Mouse (Mus musculus): ENCODE data around the gene Ifit1bl2. TPM values are rescaled to one million over a fixed set of nuclear protein-coding genes. Genes with fewer than 3 reads are reported as not detected.
"Not testable (repeated sequence)": the region's sequence is repeated elsewhere in the genome, so short reads cannot be mapped to it uniquely, and the experiment has no call there.

Ifit1bl2 gene
- total and polyA plus RNA-seq, 3 experiments: 0.16 TPM; not detected in 2

DNA sequence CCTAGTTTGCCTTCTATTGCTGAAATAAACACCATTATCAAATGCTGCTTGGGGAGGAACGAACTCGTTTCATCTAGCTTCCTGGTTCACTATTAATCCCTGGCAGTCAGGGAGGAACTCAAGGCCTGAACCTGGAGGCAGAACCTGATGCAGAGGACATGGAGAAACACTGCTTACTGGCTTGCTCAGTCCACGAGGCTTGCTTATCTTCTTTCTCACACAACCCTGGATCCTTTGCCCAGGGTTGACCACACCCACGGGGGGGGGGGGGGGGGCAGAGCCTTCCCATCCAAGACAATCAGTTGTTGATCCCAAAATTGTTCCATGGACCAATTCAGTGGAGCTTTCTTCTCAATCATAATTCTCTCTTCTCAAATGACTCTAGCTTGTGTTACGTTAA, 22.2 kb upstream of the Ifit1bl2 start:
- Histone ChIP-seq H3K4me1 (ENCODE audit: insufficient read depth, low read depth, low read length) (peaks cover 12% of the 10 kb centered on the region), H3K27me3 (ENCODE audit: insufficient read depth, low read length) (0 out of 2 replicates have a peak, but pooled peaks cover 5% of the 10 kb centered on the region), H3K9me3 (replicated peaks) (no peaks in the 10 kb centered on the region), H3K4me3 (ENCODE audit: low read depth, low read length) (no peak overlapping the region), H3K36me3 (replicated peaks) (no peaks in the 10 kb centered on the region)
- DNase-seq (ENCODE audit: low spot score) (no peak), ATAC-seq (ENCODE audit: extremely low read depth, insufficient number of reproducible peaks, low FRiP score, poor library complexity, severe bottlenecking) (no peak)
- no peak for TF ChIP-seq GATA2 (IDR thresholded peaks at IDR 0.05; ENCODE audit: borderline replicate concordance, low read depth, low read length)
- no peak for TF ChIP-seq POLR2AphosphoS5 (IDR thresholded peaks at IDR 0.05; ENCODE audit: insufficient replicate concordance, low read depth, low read length)

DNA sequence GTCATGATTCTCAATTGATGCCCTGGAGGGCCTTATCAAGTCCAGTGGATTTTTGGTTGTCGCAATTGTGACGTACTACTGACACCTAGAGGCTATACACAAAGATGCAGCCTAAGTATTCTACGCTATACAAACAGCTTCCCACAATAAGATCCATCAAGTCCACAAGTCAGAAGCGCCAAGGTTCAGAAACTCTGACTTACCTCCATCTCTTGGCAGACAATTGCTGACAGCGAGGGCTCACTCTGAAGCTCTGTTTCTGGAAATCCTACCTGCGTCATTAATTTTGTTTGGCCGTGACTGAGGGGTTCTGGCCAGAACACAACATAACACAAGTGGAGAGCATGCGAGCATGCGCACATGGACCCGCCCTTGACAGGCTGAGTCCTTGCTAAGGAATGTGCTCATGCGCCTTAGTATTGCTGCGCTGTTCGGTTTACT, 21.5 kb upstream of the Ifit1bl2 start:
- TF ChIP-seq TAL1 (conservative IDR thresholded peaks at IDR 0.05; ENCODE audit: low read depth, low read length): no peak
- no peak for TF ChIP-seq POLR2AphosphoS5 (IDR thresholded peaks at IDR 0.05; ENCODE audit: insufficient replicate concordance, low read depth, low read length)
- no peak; the same call in 1 of the 2 replicates for TF ChIP-seq CTCF (IDR thresholded peaks at IDR 0.05; ENCODE audit: low read depth, low read length)
- no peak for TF ChIP-seq GATA1 (IDR thresholded peaks at IDR 0.05; ENCODE audit: borderline replicate concordance, low read length)
- no peak for TF ChIP-seq GATA2 (IDR thresholded peaks at IDR 0.05; ENCODE audit: borderline replicate concordance, low read depth, low read length)
- H3K27me3 ChIP-seq (ENCODE audit: insufficient read depth, low read length): 0 out of 2 replicates have a peak, but pooled peaks cover 5% of the 10 kb centered on the region
- ATAC-seq (ENCODE audit: extremely low read depth, insufficient number of reproducible peaks, low FRiP score, poor library complexity, severe bottlenecking) (peak; percentile 54; the same call in 1 of the 2 replicates), DNase-seq (ENCODE audit: low spot score) (no peak)
- H3K4me3 ChIP-seq (ENCODE audit: low read depth, low read length): peak overlapping the region; percentile 17; the same call in 1 of the 2 replicates
- H3K4me1 ChIP-seq (ENCODE audit: insufficient read depth, low read depth, low read length): peaks cover 16% of the 10 kb centered on the region
- no peaks in the 10 kb centered on the region for H3K36me3 ChIP-seq (replicated peaks)
- no peaks in the 10 kb centered on the region for H3K9me3 ChIP-seq (replicated peaks)

DNA sequence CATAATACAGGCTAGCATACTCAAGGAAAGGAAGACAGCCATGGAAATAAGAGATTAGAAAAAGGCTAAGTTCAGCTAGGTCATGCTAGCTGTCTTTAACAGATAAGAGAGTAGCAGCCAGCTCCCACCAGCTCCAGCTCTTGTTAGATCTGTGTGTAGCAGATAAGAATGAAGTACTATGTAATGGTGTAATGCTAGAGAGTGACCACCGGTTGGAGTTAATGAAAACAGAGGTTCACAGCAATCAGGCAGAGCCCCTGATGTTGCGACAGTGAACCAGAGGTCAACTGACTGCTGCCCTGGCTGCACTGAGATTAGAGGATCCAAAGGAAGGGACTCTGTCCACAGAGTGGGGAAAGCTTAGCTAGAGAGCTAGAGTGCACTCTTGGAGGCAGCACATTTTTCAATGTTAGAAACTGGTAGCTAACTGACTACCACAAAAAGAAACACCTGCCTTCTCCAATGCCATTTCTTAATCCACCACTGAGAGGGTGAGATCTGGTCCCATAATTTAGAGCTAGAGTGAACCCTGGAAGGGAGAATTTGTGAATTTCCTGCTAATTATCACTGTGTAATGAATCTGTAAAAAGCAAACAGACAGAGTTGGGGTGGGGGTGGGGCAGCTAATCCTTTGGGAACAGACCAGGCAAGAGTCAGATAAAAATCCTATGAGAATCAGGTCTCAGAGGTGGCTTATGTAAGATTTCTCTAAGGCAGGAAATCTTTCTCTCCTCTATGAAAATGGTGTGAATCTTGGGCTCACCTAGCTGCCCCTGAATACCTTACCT, 16.2 kb upstream of the Ifit1bl2 start:
- no peaks in the 10 kb centered on the region for H3K36me3 ChIP-seq (replicated peaks)
- no peak overlapping the region; the same call in 1 of the 2 replicates for H3K4me3 ChIP-seq (ENCODE audit: low read depth, low read length)

DNA sequence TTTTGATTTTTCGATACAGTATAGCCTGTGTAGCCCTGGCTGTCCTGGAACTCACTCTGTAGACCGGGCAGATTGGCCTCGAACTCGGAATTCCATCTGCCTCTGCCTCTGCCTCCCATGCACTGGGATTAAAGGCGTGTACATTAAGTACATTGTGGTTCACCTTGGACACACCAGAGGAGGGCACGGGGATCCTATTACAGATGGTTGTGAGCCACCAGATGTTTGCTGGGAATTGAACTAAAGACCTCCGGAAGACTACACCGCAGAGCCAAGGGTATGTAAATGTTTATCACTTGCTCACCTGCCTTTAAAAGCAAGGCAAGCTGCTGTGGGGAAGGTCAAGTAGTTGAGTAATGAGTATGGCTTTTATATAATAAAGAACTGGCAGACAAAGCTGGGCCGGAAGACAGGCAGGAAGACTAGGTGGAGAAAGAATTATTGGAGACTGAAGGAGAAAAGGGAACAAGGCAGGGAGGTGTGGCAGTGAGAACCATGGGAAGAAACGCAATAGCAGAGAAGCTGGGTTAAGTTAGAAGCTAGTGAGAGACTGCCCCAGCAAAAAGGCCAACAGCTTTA, 14.8 kb upstream of the Ifit1bl2 start:
- TF ChIP-seq GATA1 (IDR thresholded peaks at IDR 0.05; ENCODE audit: borderline replicate concordance, low read length) (no peak), GATA2 (IDR thresholded peaks at IDR 0.05; ENCODE audit: borderline replicate concordance, low read depth, low read length) (no peak), CTCF (IDR thresholded peaks at IDR 0.05; ENCODE audit: low read depth, low read length) (no peak), TAL1 (conservative IDR thresholded peaks at IDR 0.05; ENCODE audit: low read depth, low read length) (no peak), POLR2AphosphoS5 (IDR thresholded peaks at IDR 0.05; ENCODE audit: insufficient replicate concordance, low read depth, low read length) (no peak)
- H3K27me3 ChIP-seq (ENCODE audit: insufficient read depth, low read length): 0 out of 2 replicates have a peak, but pooled peaks cover 3% of the 10 kb centered on the region
- H3K9me3 ChIP-seq (replicated peaks): no peaks in the 10 kb centered on the region
- H3K4me3 ChIP-seq (ENCODE audit: low read depth, low read length): no peak overlapping the region
- peaks cover 32% of the 10 kb centered on the region for H3K4me1 ChIP-seq (ENCODE audit: insufficient read depth, low read depth, low read length)
- no peaks in the 10 kb centered on the region for H3K36me3 ChIP-seq (replicated peaks)
- DNase-seq (ENCODE audit: low spot score): no peak
- ATAC-seq (ENCODE audit: extremely low read depth, insufficient number of reproducible peaks, low FRiP score, poor library complexity, severe bottlenecking): no peak

More for the DNA sequence above, 16.2 kb upstream of the Ifit1bl2 start:
- Histone ChIP-seq H3K9me3 (replicated peaks) (no peaks in the 10 kb centered on the region), H3K27me3 (ENCODE audit: insufficient read depth, low read length) (0 out of 2 replicates have a peak, but pooled peaks cover 3% of the 10 kb centered on the region), H3K4me1 (ENCODE audit: insufficient read depth, low read depth, low read length) (peaks cover 28% of the 10 kb centered on the region)
- no peak for TF ChIP-seq CTCF (IDR thresholded peaks at IDR 0.05; ENCODE audit: low read depth, low read length)
- no peak for TF ChIP-seq GATA1 (IDR thresholded peaks at IDR 0.05; ENCODE audit: borderline replicate concordance, low read length)
- no peak for TF ChIP-seq POLR2AphosphoS5 (IDR thresholded peaks at IDR 0.05; ENCODE audit: insufficient replicate concordance, low read depth, low read length)
- TF ChIP-seq GATA2 (IDR thresholded peaks at IDR 0.05; ENCODE audit: borderline replicate concordance, low read depth, low read length): no peak
- peak; percentile 95 for TF ChIP-seq TAL1 (conservative IDR thresholded peaks at IDR 0.05; ENCODE audit: low read depth, low read length)
- DNase-seq (ENCODE audit: low spot score) (peak; percentile 42), ATAC-seq (ENCODE audit: extremely low read depth, insufficient number of reproducible peaks, low FRiP score, poor library complexity, severe bottlenecking) (peak; percentile 96)

DNA sequence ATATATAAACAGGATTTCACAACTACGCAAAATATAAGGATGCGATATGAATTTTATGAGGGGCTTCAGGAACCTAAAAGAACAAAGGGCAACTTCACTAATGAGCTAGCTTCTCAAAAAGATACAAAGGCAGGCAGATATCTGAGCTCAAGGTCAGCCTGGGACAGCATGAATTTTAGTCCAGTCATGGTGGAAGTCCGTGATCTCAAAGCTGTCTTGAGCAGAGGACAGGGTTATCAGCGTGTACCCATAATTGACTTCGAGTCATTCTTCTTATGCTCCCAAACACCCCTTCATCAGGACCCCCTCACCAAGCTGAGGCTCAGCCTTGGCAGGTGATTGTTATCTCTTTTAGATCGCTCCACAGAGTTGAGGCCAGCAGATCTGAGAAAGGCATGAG, 10.5 kb upstream of the Ifit1bl2 start:
- H3K4me1 ChIP-seq (ENCODE audit: insufficient read depth, low read depth, low read length): peaks cover 13% of the 10 kb centered on the region
- no peak for DNase-seq (ENCODE audit: low spot score)

DNA sequence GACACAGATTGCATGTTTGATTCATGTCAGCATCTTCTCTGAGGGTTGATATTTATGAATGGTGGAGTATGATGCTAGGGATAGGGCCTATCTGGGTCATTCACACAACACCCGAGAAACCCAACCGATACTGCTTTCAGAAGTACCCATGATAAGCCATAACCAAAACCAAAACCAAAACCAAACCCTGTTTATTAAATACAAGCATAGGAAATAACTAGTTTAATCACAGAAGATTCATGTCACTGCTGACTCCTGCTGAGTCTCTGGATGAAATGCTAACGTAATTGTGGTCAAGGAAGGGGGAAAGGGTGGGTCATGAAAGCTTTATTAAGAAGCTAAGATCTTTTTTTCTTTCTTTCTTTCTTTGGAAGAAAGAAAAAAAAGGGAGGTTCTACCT, 9.7 kb upstream of the Ifit1bl2 start:
- DNase-seq (ENCODE audit: low spot score) (no peak), ATAC-seq (ENCODE audit: extremely low read depth, insufficient number of reproducible peaks, low FRiP score, poor library complexity, severe bottlenecking) (no peak)
- peaks cover 20% of the 10 kb centered on the region for H3K27me3 ChIP-seq (ENCODE audit: insufficient read depth, low read length)
- no peaks in the 10 kb centered on the region for H3K9me3 ChIP-seq (replicated peaks)
- peaks cover 5% of the 10 kb centered on the region for H3K4me1 ChIP-seq (ENCODE audit: insufficient read depth, low read depth, low read length)
- no peaks in the 10 kb centered on the region for H3K36me3 ChIP-seq (replicated peaks)
- no peak overlapping the region for H3K4me3 ChIP-seq (ENCODE audit: low read depth, low read length)
- TF ChIP-seq TAL1 (conservative IDR thresholded peaks at IDR 0.05; ENCODE audit: low read depth, low read length): no peak
- TF ChIP-seq GATA1 (IDR thresholded peaks at IDR 0.05; ENCODE audit: borderline replicate concordance, low read length): no peak
- TF ChIP-seq CTCF (IDR thresholded peaks at IDR 0.05; ENCODE audit: low read depth, low read length): no peak
- TF ChIP-seq GATA2 (IDR thresholded peaks at IDR 0.05; ENCODE audit: borderline replicate concordance, low read depth, low read length): no peak
- TF ChIP-seq POLR2AphosphoS5 (IDR thresholded peaks at IDR 0.05; ENCODE audit: insufficient replicate concordance, low read depth, low read length): no peak

More for the DNA sequence above, 10.5 kb upstream of the Ifit1bl2 start:
- Histone ChIP-seq H3K27me3 (ENCODE audit: insufficient read depth, low read length) (peaks cover 19% of the 10 kb centered on the region; the same call in 1 of the 2 replicates), H3K4me3 (ENCODE audit: low read depth, low read length) (no peak overlapping the region), H3K9me3 (replicated peaks) (no peaks in the 10 kb centered on the region), H3K36me3 (replicated peaks) (no peaks in the 10 kb centered on the region)
- TF ChIP-seq POLR2AphosphoS5 (IDR thresholded peaks at IDR 0.05; ENCODE audit: insufficient replicate concordance, low read depth, low read length) (no peak), GATA2 (IDR thresholded peaks at IDR 0.05; ENCODE audit: borderline replicate concordance, low read depth, low read length) (no peak), CTCF (IDR thresholded peaks at IDR 0.05; ENCODE audit: low read depth, low read length) (no peak), GATA1 (IDR thresholded peaks at IDR 0.05; ENCODE audit: borderline replicate concordance, low read length) (no peak), TAL1 (conservative IDR thresholded peaks at IDR 0.05; ENCODE audit: low read depth, low read length) (no peak)
- ATAC-seq (ENCODE audit: extremely low read depth, insufficient number of reproducible peaks, low FRiP score, poor library complexity, severe bottlenecking): no peak

DNA sequence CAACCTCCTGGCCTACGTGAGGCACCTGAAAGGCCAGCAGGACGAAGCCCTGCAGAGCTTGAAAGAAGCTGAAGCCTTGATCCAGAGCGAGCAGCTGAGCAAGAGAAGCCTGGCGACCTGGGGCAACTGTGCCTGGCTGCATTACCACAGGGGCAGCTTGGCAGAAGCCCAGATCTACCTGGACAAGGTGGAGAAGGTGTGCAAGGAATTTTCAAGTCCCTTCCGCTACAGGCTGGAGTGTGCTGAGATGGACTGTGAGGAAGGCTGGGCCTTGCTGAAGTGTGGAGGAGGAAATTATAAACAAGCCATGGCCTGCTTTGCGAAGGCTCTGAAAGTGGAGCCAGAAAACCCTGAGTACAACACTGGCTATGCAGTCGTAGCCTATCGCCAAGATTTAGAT, 7.1 kb upstream of the Ifit1bl2 start:
- not testable (repeated sequence) for H3K9me3 ChIP-seq (replicated peaks); H3K4me3 ChIP-seq (ENCODE audit: low read depth, low read length); H3K36me3 ChIP-seq (replicated peaks); H3K4me1 ChIP-seq (ENCODE audit: insufficient read depth, low read depth, low read length); DNase-seq (ENCODE audit: low spot score); ATAC-seq (ENCODE audit: extremely low read depth, insufficient number of reproducible peaks, low FRiP score, poor library complexity, severe bottlenecking)
- H3K27me3 ChIP-seq (ENCODE audit: insufficient read depth, low read length): peaks cover 20% of the 10 kb centered on the region
